Mouse (Mus musculus) ES-Bruce4 (cell line): ENCODE data around the gene Arl13b. TPM values are rescaled to one million over a fixed set of nuclear protein-coding genes. Genes with fewer than 3 reads are reported as not detected.

Source experiments
- H3K27ac ChIP-seq: 2 replicates; pipeline ENCODE4 v1.5.1; 2012; ENCODE audit warnings: low read length, inconsistent platforms; ENCODE audit not compliant: insufficient read depth
- H3K27me3 ChIP-seq: 2 replicates; pipeline ENCODE4 v1.6.1; 2012; ENCODE audit warnings: mild to moderate bottlenecking, low read length, inconsistent platforms; ENCODE audit not compliant: control insufficient read depth, poor library complexity, insufficient read depth, severe bottlenecking
- H3K36me3 ChIP-seq: 2 replicates; pipeline ENCODE4 v1.6.1; 2012; ENCODE audit warnings: inconsistent platforms, mild to moderate bottlenecking, low read length, moderate library complexity; ENCODE audit not compliant: control insufficient read depth, poor library complexity, insufficient read depth, severe bottlenecking
- H3K4me1 ChIP-seq: one replicate; pipeline ENCODE4 v1.8.1; 2011; ENCODE audit warnings: low read length; ENCODE audit not compliant: control insufficient read depth, insufficient read depth
- H3K4me3 ChIP-seq: 2 replicates; pipeline ENCODE4 v1.5.1; 2011; ENCODE audit warnings: low read depth, mild to moderate bottlenecking, low read length
- H3K9ac ChIP-seq: 2 replicates; pipeline ENCODE4 v1.6.1; 2012; ENCODE audit warnings: low read depth, mild to moderate bottlenecking, inconsistent platforms; ENCODE audit not compliant: poor library complexity, severe bottlenecking
- H3K9me3 ChIP-seq: replicated peaks from 2 replicates; pipeline ENCODE4 v1.6.1; 2012; ENCODE audit warnings: mild to moderate bottlenecking, low read length, inconsistent platforms; ENCODE audit not compliant: control insufficient read depth, poor library complexity, insufficient read depth, severe bottlenecking
- CTCF ChIP-seq: IDR thresholded peaks from one replicate; pipeline ENCODE4 v1.8.1; 2011; ENCODE audit warnings: low read depth, low read length
- EP300 ChIP-seq: IDR thresholded peaks from 2 replicates; pipeline ENCODE4 v1.6.1; 2011; ENCODE audit warnings: low read depth, low read length; ENCODE audit not compliant: insufficient read depth
- POLR2A ChIP-seq: IDR thresholded peaks from one replicate; pipeline ENCODE4 v1.8.1; 2011; ENCODE audit warnings: low read length; ENCODE audit not compliant: insufficient read depth
- polyA plus RNA-seq: library from polyadenylated mRNA; stranded (reverse); fragments of >200 nt; gene quantifications from 2 replicates; pipeline ENCODE4 v1.2.4, GENCODE M21; 2011; ENCODE audit warnings: low read depth; ENCODE audit not compliant: missing spikeins, insufficient read depth, insufficient read length

Gene Arl13b
- polyA plus RNA-seq, 1 experiment: 22.9 TPM

DNA sequence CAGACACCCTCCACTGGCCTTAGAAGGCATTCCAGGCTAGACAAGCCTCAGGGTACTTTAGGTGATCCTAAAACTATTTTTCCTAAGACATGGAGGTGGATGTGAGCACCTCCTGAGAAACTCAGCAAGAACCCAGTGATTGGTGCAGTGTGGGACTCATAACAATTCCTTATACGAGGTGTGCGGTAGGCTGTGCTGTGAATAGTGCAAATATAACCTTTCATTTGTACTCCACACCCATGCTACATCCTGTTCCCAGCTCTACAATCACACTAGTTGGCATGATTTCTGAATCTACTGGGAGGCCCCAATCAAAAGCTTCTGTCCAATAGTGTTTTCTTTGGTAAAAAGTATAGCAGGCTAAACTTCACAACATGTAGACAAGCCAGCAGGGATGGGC is 14.8 kb downstream of the Arl13b start:
- no peak overlapping the region for H3K27ac ChIP-seq
- H3K9me3 ChIP-seq: no peaks in the 10 kb centered on the region
- H3K4me3 ChIP-seq: no peak overlapping the region
- TF ChIP-seq CTCF (no peak), EP300 (no peak), POLR2A (no peak)
- no peaks in the 10 kb centered on the region for H3K27me3 ChIP-seq
- no peaks in the 10 kb centered on the region for H3K4me1 ChIP-seq
- no peaks in the 10 kb centered on the region for H3K36me3 ChIP-seq
- no peak overlapping the region for H3K9ac ChIP-seq

DNA sequence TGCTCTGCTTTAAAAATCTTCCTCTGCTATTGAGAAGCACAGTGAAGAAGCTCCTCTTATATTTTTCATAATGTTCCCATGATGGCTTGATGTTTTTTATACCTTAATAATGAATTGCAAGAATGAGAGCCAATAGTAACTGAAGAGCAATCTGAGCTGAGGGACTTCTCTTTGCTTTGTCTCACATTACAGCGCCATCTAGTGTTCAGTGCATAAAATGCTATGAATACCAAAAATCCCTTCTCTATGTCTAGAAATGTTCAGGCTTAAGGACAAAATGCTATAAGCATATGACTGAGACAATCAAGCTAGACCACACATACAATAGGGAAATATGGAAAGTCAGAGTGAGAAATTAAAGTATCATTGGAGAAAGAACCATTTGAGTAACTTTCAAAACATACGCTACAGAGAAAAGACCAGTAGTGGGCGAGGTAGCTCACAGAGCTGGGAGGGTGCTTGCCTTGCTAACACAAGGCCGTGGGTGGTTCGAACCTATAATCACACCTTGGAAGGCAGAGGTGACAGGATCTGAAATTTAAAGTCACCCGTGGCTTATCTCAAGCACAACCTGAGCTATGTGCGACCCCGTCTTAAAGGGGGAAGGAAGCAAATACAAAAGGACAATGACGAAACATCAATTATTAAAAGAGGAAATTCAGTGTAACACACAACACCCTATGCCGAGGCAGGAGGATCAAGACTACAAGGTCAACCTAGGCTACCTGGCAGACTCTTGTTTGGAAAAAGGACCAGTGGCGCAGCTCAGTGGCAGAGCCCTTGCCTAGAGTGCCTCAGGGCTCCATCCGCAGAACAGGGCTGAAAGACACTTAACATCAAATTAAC is 20.5 kb downstream of the Arl13b start:
- no peaks in the 10 kb centered on the region for H3K36me3 ChIP-seq

DNA sequence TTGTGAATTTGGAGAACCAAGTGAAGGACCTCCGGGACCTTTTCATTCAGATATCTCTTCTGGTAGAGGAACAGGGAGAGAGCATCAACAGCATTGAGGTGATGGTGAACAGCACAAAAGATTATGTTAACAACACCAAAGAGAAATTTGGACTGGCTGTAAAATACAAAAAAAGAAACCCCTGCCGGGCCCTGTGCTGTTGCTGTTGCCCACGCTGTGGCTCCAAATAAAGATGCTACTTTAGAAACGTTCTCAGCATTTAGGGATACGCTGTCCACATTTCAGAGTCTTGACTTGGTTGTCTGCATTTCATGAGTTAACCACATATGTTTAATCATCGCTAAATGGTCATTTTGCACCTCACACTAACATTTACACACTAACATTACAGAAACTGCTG is 24.4 kb downstream of the Arl13b start:
- H3K36me3 ChIP-seq: no peaks in the 10 kb centered on the region
- no peaks in the 10 kb centered on the region for H3K27me3 ChIP-seq
- H3K27ac ChIP-seq: no peak overlapping the region
- no peaks in the 10 kb centered on the region for H3K9me3 ChIP-seq
- no peak overlapping the region for H3K9ac ChIP-seq
- H3K4me1 ChIP-seq: no peaks in the 10 kb centered on the region
- TF ChIP-seq POLR2A (no peak), CTCF (no peak), EP300 (no peak)
- no peak overlapping the region for H3K4me3 ChIP-seq

More for the DNA sequence above, 20.5 kb downstream of the Arl13b start:
- Histone ChIP-seq H3K27me3 (no peaks in the 10 kb centered on the region), H3K9me3 (no peaks in the 10 kb centered on the region), H3K27ac (no peak overlapping the region), H3K9ac (no peak overlapping the region), H3K4me3 (no peak overlapping the region), H3K4me1 (no peaks in the 10 kb centered on the region)
- no peak for TF ChIP-seq EP300
- no peak for TF ChIP-seq CTCF
- TF ChIP-seq POLR2A: no peak

DNA sequence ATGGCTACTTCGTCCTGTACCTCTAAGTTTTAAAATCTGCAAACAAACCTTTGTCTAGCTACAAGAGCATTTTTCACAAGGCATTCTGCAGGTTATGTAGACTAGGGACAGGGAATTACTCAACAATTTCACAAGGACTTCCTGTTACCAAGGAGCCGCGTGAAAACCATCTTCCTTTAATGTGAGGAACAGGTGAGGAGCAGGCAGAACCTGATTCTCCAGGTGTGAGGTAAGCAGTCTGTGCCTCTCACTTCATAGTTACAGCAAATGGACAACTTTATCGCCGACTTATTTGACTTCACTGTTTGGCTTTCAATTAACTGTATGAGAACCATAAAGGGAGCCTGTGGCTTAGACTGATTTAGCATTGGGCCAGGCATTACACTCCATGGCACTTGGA is 32.3 kb downstream of the Arl13b start, which contains the start of gene Stx19:
Gene Stx19, plus strand, starts transcription at position 186 of the 400 bp plus-strand sequence.
- no peaks in the 10 kb centered on the region for H3K9me3 ChIP-seq
- no peak within 1 kb of the TSS for H3K4me3 ChIP-seq
- no peaks in the 10 kb centered on the region for H3K27me3 ChIP-seq
- no peak within 1 kb of the TSS for H3K27ac ChIP-seq
- no peak for TF ChIP-seq EP300
- TF ChIP-seq POLR2A: no peak
- no peak for TF ChIP-seq CTCF
- no peaks in the 10 kb centered on the region for H3K4me1 ChIP-seq
- H3K36me3 ChIP-seq: no peaks in the 10 kb centered on the region
- no peak within 1 kb of the TSS for H3K9ac ChIP-seq

DNA sequence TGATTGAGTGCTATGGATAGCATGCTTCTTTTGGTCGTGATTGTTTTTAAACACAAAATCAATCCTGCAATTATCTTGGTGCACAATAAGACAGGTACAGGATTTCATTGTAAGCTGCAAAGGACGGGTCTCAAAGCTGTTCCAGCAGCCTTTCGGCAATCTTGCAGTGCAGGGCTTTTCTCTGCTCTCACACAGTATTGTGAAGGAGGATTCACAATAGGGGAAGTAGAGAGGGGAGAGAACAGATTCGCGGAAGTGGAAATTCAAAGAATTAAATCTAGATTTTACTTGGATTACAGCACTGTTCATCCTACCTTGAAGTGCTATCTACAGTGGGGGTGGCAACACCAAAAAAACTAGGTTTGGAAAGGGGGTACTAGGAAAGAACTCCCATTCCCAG is 33.0 kb downstream of the Arl13b start:
- no peaks in the 10 kb centered on the region for H3K36me3 ChIP-seq
- TF ChIP-seq CTCF: no peak
- H3K9me3 ChIP-seq: no peaks in the 10 kb centered on the region
- H3K9ac ChIP-seq: no peak overlapping the region
- H3K4me3 ChIP-seq: no peak overlapping the region
- H3K27me3 ChIP-seq: no peaks in the 10 kb centered on the region
- H3K4me1 ChIP-seq: no peaks in the 10 kb centered on the region
- no peak overlapping the region for H3K27ac ChIP-seq

DNA sequence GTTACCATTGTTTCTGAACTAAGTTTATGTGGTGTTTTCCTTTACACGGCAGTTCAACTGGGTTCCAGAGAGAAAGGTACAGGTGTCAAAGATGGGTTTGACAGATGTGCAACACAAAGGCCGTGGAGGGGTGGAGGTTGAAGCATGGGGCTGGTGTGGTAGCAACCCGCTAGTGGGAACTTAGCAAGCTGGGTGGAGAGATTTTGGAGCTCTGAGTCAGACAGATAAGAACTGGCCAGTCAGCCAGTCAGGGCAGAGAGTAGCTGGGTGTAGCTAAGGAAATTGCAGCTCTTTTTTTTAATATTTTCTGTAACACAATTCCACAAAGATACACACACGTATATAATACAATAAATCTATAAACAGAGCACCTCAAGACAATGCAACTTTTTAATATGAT is 36.0 kb downstream of the Arl13b start:
- Histone ChIP-seq H3K9me3 (no peaks in the 10 kb centered on the region), H3K9ac (no peak overlapping the region), H3K27me3 (no peaks in the 10 kb centered on the region), H3K4me1 (no peaks in the 10 kb centered on the region), H3K4me3 (no peak overlapping the region), H3K36me3 (no peaks in the 10 kb centered on the region), H3K27ac (no peak overlapping the region)
- TF ChIP-seq CTCF: no peak
- TF ChIP-seq POLR2A: no peak
- no peak for TF ChIP-seq EP300
